Mouse (Mus musculus): ENCODE measurements around the gene H1fx.

DNA sequence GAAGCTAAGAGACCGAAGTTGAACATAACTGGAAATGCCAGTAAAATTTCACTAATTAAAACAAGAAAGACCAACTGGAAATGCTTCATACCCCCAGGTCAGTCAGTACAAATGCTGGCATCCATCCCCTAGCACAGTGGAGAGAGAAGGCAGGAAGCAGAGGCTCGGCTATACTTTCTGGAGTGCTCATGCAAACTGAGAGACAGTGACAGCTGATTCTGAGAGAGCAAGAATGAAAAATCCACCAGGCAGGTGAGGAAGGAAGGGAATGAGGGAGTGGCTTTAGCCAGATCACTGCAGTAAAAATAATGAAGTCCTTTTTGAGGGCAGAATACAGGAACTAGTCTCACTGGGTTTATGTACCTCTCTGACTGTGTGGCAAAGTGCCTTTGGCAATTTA, 37.7 kb upstream of the H1fx start:
- TF ChIP-seq EP300 (IDR thresholded peaks at IDR 0.05; ENCODE audit: low read depth) (no peak), CTCF (IDR thresholded peaks at IDR 0.05; ENCODE audit: low read depth) (no peak)
